Comparison of ENCODE assay signal across 10 mouse cellular contexts in genomic region chr8:46639010-46639571, GRCm38 (mm10). TPM values are rescaled to one million over a fixed set of nuclear protein-coding genes. Genes with fewer than 3 reads are reported as not detected.
DNase-seq lines count a peak whose midpoint lies in the region; ATAC-seq and TF ChIP-seq lines count a peak whose summit lies in the region.
"Had no signal": no experiment of that assay in that cellular context is flagged by ENCODE, and none has a peak within 500 bp of the region (broad histone marks: within the 10 kb centered on the region; RNA-seq: fewer than 3 reads in every experiment).

No protein-coding gene starts in this region.

- no peaks in the 10 kb centered on the region for H3K27me3 ChIP-seq in embryonic facial prominence, embryonic 14.5 days (replicated peaks; ENCODE audit: control insufficient read depth, insufficient read depth, low read length)
- no peaks in the 10 kb centered on the region for H3K27me3 ChIP-seq in embryonic facial prominence, embryonic 10.5 days (replicated peaks; ENCODE audit: low read depth, poor library complexity, severe bottlenecking)
- H3K27me3 ChIP-seq in heart, postnatal 0 days (ENCODE audit: control insufficient read depth, insufficient read depth, low read length) = no peaks in the 10 kb centered on the region
- no peaks in the 10 kb centered on the region for H3K27me3 ChIP-seq in midbrain, embryonic 15.5 days (replicated peaks)
- H3K27me3 ChIP-seq: embryonic facial prominence, embryonic 12.5 days had no signal

- no peaks in the 10 kb centered on the region for H3K9me3 ChIP-seq in embryonic facial prominence, embryonic 14.5 days (ENCODE audit: control insufficient read depth, low read length)
- no peaks in the 10 kb centered on the region for H3K9me3 ChIP-seq in embryonic facial prominence, embryonic 10.5 days
- H3K9me3 ChIP-seq in heart, postnatal 0 days (replicated peaks; ENCODE audit: control insufficient read depth, low read length) = no peaks in the 10 kb centered on the region
- H3K9me3 ChIP-seq in midbrain, embryonic 15.5 days = no peaks in the 10 kb centered on the region
- H3K9me3 ChIP-seq: embryonic facial prominence, embryonic 12.5 days had no signal

- TF ChIP-seq CTCF in heart, postnatal 0 days (IDR thresholded peaks at IDR 0.05; ENCODE audit: low read depth) = 0 out of 2 replicates have a peak, but pooled peaks have one; percentile 10

- no peaks in the 10 kb centered on the region for H3K4me1 ChIP-seq in embryonic facial prominence, embryonic 14.5 days (ENCODE audit: control insufficient read depth, insufficient read depth, low read length)
- H3K4me1 ChIP-seq in embryonic facial prominence, embryonic 10.5 days = no peaks in the 10 kb centered on the region
- H3K4me1 ChIP-seq in heart, postnatal 0 days (ENCODE audit: control insufficient read depth, insufficient read depth) = peaks cover 5% of the 10 kb centered on the region; the same call in 1 of the 2 replicates
- H3K4me1 ChIP-seq in midbrain, embryonic 15.5 days = no peaks in the 10 kb centered on the region
- H3K4me1 ChIP-seq: embryonic facial prominence, embryonic 12.5 days had no signal

- 0 out of 2 replicates have a peak overlapping the region, but pooled peaks have one; percentile 15 for H3K27ac ChIP-seq in embryonic facial prominence, embryonic 14.5 days (replicated peaks; ENCODE audit: low read depth, low read length)
- no peak overlapping the region for H3K27ac ChIP-seq in embryonic facial prominence, embryonic 10.5 days (replicated peaks)
- peak overlapping the region; percentile 30 for H3K27ac ChIP-seq in heart, postnatal 0 days (ENCODE audit: low read depth)
- H3K27ac ChIP-seq in midbrain, embryonic 15.5 days = peak overlapping the region; percentile 50; the same call in 1 of the 2 replicates
- H3K27ac ChIP-seq: embryonic facial prominence, embryonic 12.5 days; macrophage had no signal

- WGBS in embryonic facial prominence, embryonic 14.5 days = 60% methylated on average over 6 of the region's 6 CpGs
- 82% methylated on average over 6 of the region's 6 CpGs for WGBS in embryonic facial prominence, embryonic 10.5 days
- WGBS in heart, postnatal 0 days = 20% methylated on average over 6 of the region's 6 CpGs
- 62% methylated on average over 6 of the region's 6 CpGs for WGBS in midbrain, embryonic 15.5 days

- H3K4me3 ChIP-seq in embryonic facial prominence, embryonic 14.5 days (ENCODE audit: low read depth, low read length) = no peak overlapping the region
- H3K4me3 ChIP-seq in embryonic facial prominence, embryonic 10.5 days = no peak overlapping the region
- H3K4me3 ChIP-seq in heart, postnatal 0 days (ENCODE audit: low read depth, low read length) = no peak overlapping the region
- H3K4me3 ChIP-seq in midbrain, embryonic 15.5 days = no peak overlapping the region
- H3K4me3 ChIP-seq: embryonic facial prominence, embryonic 12.5 days had no signal

- H3K9ac ChIP-seq in embryonic facial prominence, embryonic 14.5 days (ENCODE audit: low read depth, low read length) = no peak overlapping the region
- no peak overlapping the region for H3K9ac ChIP-seq in heart, postnatal 0 days (replicated peaks; ENCODE audit: low read depth, low read length)
- no peak overlapping the region for H3K9ac ChIP-seq in midbrain, embryonic 15.5 days
- H3K9ac ChIP-seq: embryonic facial prominence, embryonic 12.5 days had no signal

- TF ChIP-seq EP300 in heart, postnatal 0 days (IDR thresholded peaks at IDR 0.05; ENCODE audit: low read depth) = no peak

- DNase-seq in embryonic facial prominence, embryonic 14.5 days (ENCODE audit: low spot score) = peak; percentile 64
- DNase-seq in embryonic facial prominence, embryonic 10.5 days (ENCODE audit: low spot score) = no peak
- peak; percentile 15 for DNase-seq in ES-CJ7 (ENCODE audit: low read depth, low spot score)
- DNase-seq in cerebellum, postnatal 14 days = peak; percentile 59 to 72
- peak; percentile 76 for DNase-seq in heart, postnatal 0 days (ENCODE audit: low spot score)
- peak; percentile 25 to 45 for DNase-seq in kidney, postnatal 4 days

- no peak overlapping the region for H3K4me2 ChIP-seq in embryonic facial prominence, embryonic 14.5 days (ENCODE audit: low read depth, low read length)
- H3K4me2 ChIP-seq in heart, postnatal 0 days (ENCODE audit: low read depth, low read length) = no peak overlapping the region
- H3K4me2 ChIP-seq in midbrain, embryonic 15.5 days = no peak overlapping the region
- H3K4me2 ChIP-seq: embryonic facial prominence, embryonic 12.5 days had no signal

- peaks cover 58% of the 10 kb centered on the region for H3K36me3 ChIP-seq in embryonic facial prominence, embryonic 14.5 days (ENCODE audit: control insufficient read depth, insufficient read depth, low read length)
- H3K36me3 ChIP-seq in embryonic facial prominence, embryonic 10.5 days (replicated peaks) = peaks cover 83% of the 10 kb centered on the region
- peaks cover 40% of the 10 kb centered on the region for H3K36me3 ChIP-seq in heart, postnatal 0 days (replicated peaks; ENCODE audit: control insufficient read depth, insufficient read depth, low read length)
- H3K36me3 ChIP-seq in midbrain, embryonic 15.5 days (replicated peaks) = peaks cover 37% of the 10 kb centered on the region

- ATAC-seq in embryonic facial prominence, embryonic 14.5 days (ENCODE audit: low read depth) = no peak; the same call in 1 of the 2 replicates
- ATAC-seq in heart, postnatal 0 days (ENCODE audit: insufficient read depth, low read depth) = peak; percentile 82
- ATAC-seq in midbrain, embryonic 15.5 days (replicated peaks) = peak; percentile 74; the same call in 1 of the 2 replicates
- no peak for ATAC-seq in inflammation-experienced regulatory T-cells, adult 6 months

RNA-seq across cellular contexts. Expression of gene Casp3, which starts 22.0 kb away (rescaled TPM):
- polyA plus RNA-seq in embryonic facial prominence, embryonic 14.5 days (2014; fragmentation: Nextera tagmentation; extraction: Ambion mirVana) = 79.2 and 86.3 TPM in 2 replicates
- polyA plus RNA-seq in embryonic facial prominence, embryonic 10.5 days (2016; fragmentation: Nextera tagmentation; extraction: Ambion mirVana) = 139 and 149 TPM in 2 replicates
- 11.8 and 20.8 TPM in 2 replicates for total RNA-seq in heart, postnatal 0 days (2014; rRNA removed; ENCODE audit: low replicate concordance)
- 28.6 and 30.4 TPM in 2 replicates for polyA plus RNA-seq in heart, postnatal 0 days (2015; fragmentation: Nextera tagmentation; extraction: Ambion mirVana)
- polyA plus RNA-seq in midbrain, embryonic 15.5 days (2015; fragmentation: Nextera tagmentation; extraction: Ambion mirVana) = 225 and 245 TPM in 2 replicates
- polyA plus RNA-seq in inflammation-experienced regulatory T-cells, adult 6 months (2017; shearing (Covaris generic)) = 100 to 1,000 TPM in 1 of 3 experiments, 10 to 100 TPM in 2; 46.2 to 129 (median 63.6) TPM

RNA-seq across cellular contexts. Expression of gene Primpol, which starts 22.1 kb away (rescaled TPM):
- 10.0 and 16.5 TPM in 2 replicates for polyA plus RNA-seq in embryonic facial prominence, embryonic 14.5 days (2014; fragmentation: Nextera tagmentation; extraction: Ambion mirVana)
- polyA plus RNA-seq in embryonic facial prominence, embryonic 10.5 days (2016; fragmentation: Nextera tagmentation; extraction: Ambion mirVana) = 8.3 and 10.0 TPM in 2 replicates
- 1.7 and 2.9 TPM in 2 replicates for total RNA-seq in heart, postnatal 0 days (2014; rRNA removed; ENCODE audit: low replicate concordance)
- 3.4 and 4.3 TPM in 2 replicates for polyA plus RNA-seq in heart, postnatal 0 days (2015; fragmentation: Nextera tagmentation; extraction: Ambion mirVana)
- polyA plus RNA-seq in midbrain, embryonic 15.5 days (2015; fragmentation: Nextera tagmentation; extraction: Ambion mirVana) = 7.8 and 7.9 TPM in 2 replicates
- polyA plus RNA-seq in inflammation-experienced regulatory T-cells, adult 6 months (2017; shearing (Covaris generic)) = 10 to 100 TPM; 39.6 to 49.3 (median 41.3) TPM

Comparison
In these comparisons a context has a peak if more than half of its experiments do, and no peak if none do; other contexts are left out.
1. ATAC-seq: peak in heart, postnatal 0 days (single experiment) and midbrain, embryonic 15.5 days (single experiment); none in embryonic facial prominence, embryonic 14.5 days (single experiment) and inflammation-experienced regulatory T-cells, adult 6 months (single experiment).